Mouse (Mus musculus) midbrain, postnatal 0 days (tissue): ENCODE measurements around the gene Ufm1. TPM values are rescaled to one million over a fixed set of nuclear protein-coding genes. Genes with fewer than 3 reads are reported as not detected.
A peak's percentile ranks its signal among the peaks of the same experiment; 100 is the strongest.

Experiments used
- ATAC-seq: fragments of 200-750 bp; cut with Nextera tagmentation; 2 replicates; pipeline ENCODE4 v1.8.0; 2017; ENCODE audit warnings: moderate number of reproducible peaks, mild to moderate bottlenecking, moderate TSS enrichment, moderate library complexity; ENCODE audit not compliant: low FRiP score
- DNase-seq: peaks from one replicate; pipeline ENCODE4 v3.0.0-alpha.2; 2015; ENCODE audit warnings: low spot score
- H3K27ac ChIP-seq: fragments of 300-500 bp; sonication (generic); 2 replicates; pipeline ENCODE4 v1.5.1; 2014; ENCODE audit warnings: low read depth, mild to moderate bottlenecking, low read length, mixed read lengths
- H3K27me3 ChIP-seq: fragments of 300-500 bp; sonication (generic); 2 replicates; pipeline ENCODE4 v1.6.1; 2014; ENCODE audit warnings: low read length, control low read depth, mixed read lengths; ENCODE audit not compliant: insufficient read depth
- H3K36me3 ChIP-seq: fragments of 300-500 bp; sonication (generic); 2 replicates; pipeline ENCODE4 v1.6.1; 2014; ENCODE audit warnings: low read length, control low read depth, mixed read lengths; ENCODE audit not compliant: insufficient read depth
- H3K4me1 ChIP-seq: fragments of 300-500 bp; sonication (generic); 2 replicates; pipeline ENCODE4 v1.6.1; 2014; ENCODE audit warnings: mild to moderate bottlenecking, control low read depth, antibody characterized with exemption, low read length, mixed read lengths; ENCODE audit not compliant: insufficient read depth
- H3K4me2 ChIP-seq: fragments of 300-500 bp; sonication (generic); 2 replicates; pipeline ENCODE4 v1.6.1; 2014; ENCODE audit warnings: low read depth, mild to moderate bottlenecking, low read length, mixed read lengths; ENCODE audit not compliant: poor library complexity, severe bottlenecking
- H3K4me3 ChIP-seq: fragments of 300-500 bp; sonication (generic); 2 replicates; pipeline ENCODE4 v1.5.1; 2014; ENCODE audit warnings: low read depth, mild to moderate bottlenecking, low read length, moderate library complexity
- H3K9ac ChIP-seq: fragments of 300-500 bp; sonication (generic); replicated peaks from 2 replicates; pipeline ENCODE4 v1.6.1; 2014; ENCODE audit warnings: mild to moderate bottlenecking, low read length, moderate library complexity, mixed read lengths; ENCODE audit not compliant: poor library complexity, severe bottlenecking
- H3K9me3 ChIP-seq: fragments of 300-500 bp; sonication (generic); 2 replicates; pipeline ENCODE4 v1.6.1; 2016; ENCODE audit warnings: low read length, control low read depth
- CTCF ChIP-seq: IDR thresholded peaks from 2 replicates; pipeline ENCODE4 v1.5.1; 2016; ENCODE audit warnings: antibody characterized with exemption, mild to moderate bottlenecking
- WGBS: fragments of 180-500 bp; shearing (Covaris S2); extraction: QIAGEN DNeasy Blood & Tissue Kit; methylation state at CpG from one replicate; pipeline ENCODE4 v1.1.7; 2014; 5-methylcytosine and 5-hydroxymethylcytosine counted together
- polyA plus RNA-seq: library from polyadenylated mRNA; unstranded; fragments of >200 nt; fragmentation: Nextera tagmentation; extraction: Ambion mirVana; gene quantifications from 2 replicates; pipeline ENCODE4 v1.2.1, GENCODE M21; 2015
- total RNA-seq: library from RNA; depleted of rRNA; stranded (reverse); fragments of >200 nt; gene quantifications from 2 replicates; pipeline ENCODE4 v1.2.3, GENCODE M21; 2014

Ufm1 gene
- total and polyA plus RNA-seq, 2 experiments from 2014 or later = 28.1 to 83.4 TPM

- Histone ChIP-seq H3K9me3 (no peaks in the 10 kb centered on the region), H3K27ac (no peak overlapping the region), H3K4me1 (no peaks in the 10 kb centered on the region), H3K4me3 (no peak overlapping the region), H3K27me3 (no peaks in the 10 kb centered on the region), H3K36me3 (no peaks in the 10 kb centered on the region), H3K4me2 (no peak overlapping the region), H3K9ac (no peak overlapping the region)
- no peak for TF ChIP-seq CTCF
- ATAC-seq (no peak), DNase-seq (no peak)
- WGBS = 84% methylated on average over 4 of the region's 4 CpGs
Measured at GRCm38 (mm10) chr3:53868212-53868611, 4.6 kb upstream of the Ufm1 start.

- ATAC-seq (no peak), DNase-seq (no peak)
- Histone ChIP-seq H3K36me3 (peaks cover 18% of the 10 kb centered on the region; the same call in 1 of the 2 replicates), H3K27ac (no peak overlapping the region), H3K4me1 (no peaks in the 10 kb centered on the region), H3K9ac (no peak overlapping the region), H3K27me3 (no peaks in the 10 kb centered on the region), H3K4me3 (no peak overlapping the region), H3K4me2 (no peak overlapping the region), H3K9me3 (no peaks in the 10 kb centered on the region)
- no peak for TF ChIP-seq CTCF
- WGBS = 91% methylated on average over 3 of the region's 3 CpGs
Measured at GRCm38 (mm10) chr3:53854831-53855230, 8.8 kb downstream of the Ufm1 start.

GRCm38 (mm10) chr3:53854261-53854660 lies 9.4 kb downstream of the Ufm1 start:
- peaks cover 12% of the 10 kb centered on the region; the same call in 1 of the 2 replicates for H3K36me3 ChIP-seq
- H3K4me3 ChIP-seq = no peak overlapping the region
- H3K9me3 ChIP-seq = no peaks in the 10 kb centered on the region
- H3K4me2 ChIP-seq = no peak overlapping the region
- H3K9ac ChIP-seq = no peak overlapping the region
- WGBS = 88% methylated on average over 4 of the region's 4 CpGs
- H3K4me1 ChIP-seq = no peaks in the 10 kb centered on the region
- ATAC-seq = no peak
- H3K27me3 ChIP-seq = no peaks in the 10 kb centered on the region
- no peak for DNase-seq
- no peak overlapping the region for H3K27ac ChIP-seq
- TF ChIP-seq CTCF = no peak

- Histone ChIP-seq H3K27me3 (no peaks in the 10 kb centered on the region), H3K9ac (no peak overlapping the region), H3K4me2 (no peak overlapping the region), H3K9me3 (no peaks in the 10 kb centered on the region), H3K4me3 (no peak overlapping the region), H3K27ac (no peak overlapping the region), H3K4me1 (no peaks in the 10 kb centered on the region), H3K36me3 (no peaks in the 10 kb centered on the region)
- DNase-seq (no peak), ATAC-seq (no peak)
- no peak for TF ChIP-seq CTCF
- whole genome bisulfite sequencing = 84% methylated on average over 11 of the region's 11 CpGs
Measured at GRCm38 (mm10) chr3:53848262-53848661, 15.4 kb downstream of the Ufm1 start.

GRCm38 (mm10) chr3:53847726-53848125 lies 15.9 kb downstream of the Ufm1 start:
- DNase-seq (peak; percentile 57), ATAC-seq (no peak)
- Histone ChIP-seq H3K4me3 (no peak overlapping the region), H3K4me1 (no peaks in the 10 kb centered on the region), H3K27me3 (no peaks in the 10 kb centered on the region), H3K4me2 (no peak overlapping the region), H3K27ac (no peak overlapping the region), H3K9me3 (no peaks in the 10 kb centered on the region), H3K36me3 (no peaks in the 10 kb centered on the region), H3K9ac (no peak overlapping the region)
- no peak for TF ChIP-seq CTCF
- WGBS = 74% methylated on average over 4 of the region's 4 CpGs

- Histone ChIP-seq H3K9me3 (no peaks in the 10 kb centered on the region), H3K27me3 (no peaks in the 10 kb centered on the region), H3K4me1 (no peaks in the 10 kb centered on the region), H3K4me2 (no peak overlapping the region), H3K36me3 (no peaks in the 10 kb centered on the region), H3K9ac (no peak overlapping the region), H3K27ac (no peak overlapping the region), H3K4me3 (no peak overlapping the region)
- no peak for TF ChIP-seq CTCF
- ATAC-seq = no peak
- no peak for DNase-seq
- 74% methylated on average over 7 of the region's 7 CpGs for WGBS
Measured at GRCm38 (mm10) chr3:53846206-53846928, 17.3 kb downstream of the Ufm1 start.
